Mouse (Mus musculus) left cerebral cortex, postnatal 36 days (tissue): ENCODE data around the gene Prkch. TPM values are rescaled to one million over a fixed set of nuclear protein-coding genes. Genes with fewer than 3 reads are reported as not detected.

Source experiments
- DNase-seq, 2 experiments: peaks; one replicate each; pipeline ENCODE4 v3.0.0; 2021 to 2022; ENCODE audit warnings: low spot score in 2 of 2, mixed read lengths in 1 of 2
- intact Hi-C: fragments of 180-260 bp; cut with DNase I; formaldehyde crosslinking; loops from one replicate; pipeline ENCODE4 v1.15.1; 2025
- total RNA-seq, 2 experiments: library from RNA; stranded (reverse); gene quantifications; 2 replicates each; pipeline ENCODE4 v1.2.3; 2021

The Prkch gene
- total RNA-seq, 2 experiments from 2014 or later, result 4.6 to 6.0 TPM

- intact Hi-C loops, result no loop called here
- no peak for DNase-seq
These were observed 10.0 kb upstream of the Prkch start for GRCm38 (mm10) chr12:73574632-73575031.

- DNase-seq, result no peak
- intact Hi-C loops, result no loop called here
These were observed 6.5 kb upstream of the Prkch start for GRCm38 (mm10) chr12:73578141-73578540.

- intact Hi-C loops, result loop anchor here (5.0 kb wide), 1 partner anchor 111 kb away; no protein-coding TSS in a partner anchor
- no peak for DNase-seq
These were observed 3.8 kb upstream of the Prkch start for GRCm38 (mm10) chr12:73580811-73581210.

- no peak for DNase-seq
- intact Hi-C loops, result loop anchor here (5.0 kb wide), 1 partner anchor 109 kb away; no protein-coding TSS in a partner anchor
These were observed 1.3 kb upstream of the Prkch start for GRCm38 (mm10) chr12:73583318-73583717.

GRCm38 (mm10) chr12:73583813-73584609 is 585 bp upstream of the Prkch start:
- intact Hi-C loops, result loop anchor here (5.0 kb wide), 1 partner anchor 108 kb away; no protein-coding TSS in a partner anchor
- DNase-seq, result no peak

GRCm38 (mm10) chr12:73585241-73585801 is 725 bp downstream of the Prkch start:
- DNase-seq, result no peak
- intact Hi-C loops, result no loop called here

GRCm38 (mm10) chr12:73585850-73586249 is 1.3 kb downstream of the Prkch start:
- intact Hi-C loops, result no loop called here
- no peak for DNase-seq

- no peak for DNase-seq
- intact Hi-C loops, result no loop called here
These were observed 2.7 kb downstream of the Prkch start for GRCm38 (mm10) chr12:73587262-73587661.

- no peak for DNase-seq
- intact Hi-C loops, result no loop called here
These were observed 6.2 kb downstream of the Prkch start for GRCm38 (mm10) chr12:73590627-73591276.

GRCm38 (mm10) chr12:73591625-73592024 is 7.0 kb downstream of the Prkch start:
- DNase-seq, result no peak
- intact Hi-C loops, result no loop called here

GRCm38 (mm10) chr12:73593021-73593798 is 8.6 kb downstream of the Prkch start:
- DNase-seq, result no peak
- intact Hi-C loops, result no loop called here

GRCm38 (mm10) chr12:73594177-73594745 is 9.7 kb downstream of the Prkch start:
- DNase-seq, result no peak
- intact Hi-C loops, result no loop called here

GRCm38 (mm10) chr12:73595226-73595625 is 10.6 kb downstream of the Prkch start:
- intact Hi-C loops, result no loop called here

GRCm38 (mm10) chr12:73598241-73598640 is 13.6 kb downstream of the Prkch start:
- DNase-seq, result no peak
- intact Hi-C loops, result no loop called here

More at GRCm38 (mm10) chr12:73595226-73595625, 10.6 kb downstream of the Prkch start:
- DNase-seq, result no peak

GRCm38 (mm10) chr12:73600457-73600856 is 15.9 kb downstream of the Prkch start:
- no peak for DNase-seq

GRCm38 (mm10) chr12:73602974-73603373 is 18.4 kb downstream of the Prkch start:
- no peak for DNase-seq
- intact Hi-C loops, result no loop called here

More at GRCm38 (mm10) chr12:73600457-73600856, 15.9 kb downstream of the Prkch start:
- intact Hi-C loops, result no loop called here

GRCm38 (mm10) chr12:73603653-73604052 is 19.1 kb downstream of the Prkch start:
- intact Hi-C loops, result no loop called here
- no peak for DNase-seq

GRCm38 (mm10) chr12:73604762-73605161 is 20.2 kb downstream of the Prkch start:
- no peak for DNase-seq

GRCm38 (mm10) chr12:73605174-73605573 is 20.6 kb downstream of the Prkch start:
- intact Hi-C loops, result no loop called here
- no peak for DNase-seq

More at GRCm38 (mm10) chr12:73604762-73605161, 20.2 kb downstream of the Prkch start:
- intact Hi-C loops, result no loop called here
